Mouse (Mus musculus) kidney, embryonic 15.5 days (tissue): ENCODE data around the gene BC005624. TPM values are rescaled to one million over a fixed set of nuclear protein-coding genes. Genes with fewer than 3 reads are reported as not detected.

Experiments used
- ATAC-seq: fragments of 200-750 bp; cut with Nextera tagmentation; replicated peaks from 2 replicates; pipeline ENCODE4 v1.8.0; 2017; ENCODE audit warnings: moderate TSS enrichment; ENCODE audit not compliant: low FRiP score
- H3K27ac ChIP-seq: fragments of 300-500 bp; sonication (generic); 2 replicates; pipeline ENCODE4 v1.5.1; 2015; ENCODE audit warnings: mild to moderate bottlenecking, inconsistent platforms
- H3K27me3 ChIP-seq: fragments of 300-500 bp; sonication (generic); 2 replicates; pipeline ENCODE4 v1.6.1; 2015; ENCODE audit warnings: inconsistent platforms
- H3K36me3 ChIP-seq: fragments of 300-500 bp; sonication (generic); 2 replicates; pipeline ENCODE4 v1.6.1; 2015; ENCODE audit warnings: inconsistent platforms
- H3K4me1 ChIP-seq: fragments of 300-500 bp; sonication (generic); 2 replicates; pipeline ENCODE4 v1.6.1; 2015; ENCODE audit warnings: inconsistent platforms
- H3K4me2 ChIP-seq: fragments of 300-500 bp; sonication (generic); 2 replicates; pipeline ENCODE4 v1.6.1; 2015; ENCODE audit warnings: moderate library complexity, mild to moderate bottlenecking, inconsistent platforms
- H3K4me3 ChIP-seq: fragments of 300-500 bp; sonication (generic); replicated peaks from 2 replicates; pipeline ENCODE4 v1.5.1; 2015; ENCODE audit warnings: mild to moderate bottlenecking, inconsistent platforms
- H3K9ac ChIP-seq: fragments of 300-500 bp; sonication (generic); 2 replicates; pipeline ENCODE4 v1.6.1; 2015; ENCODE audit warnings: mild to moderate bottlenecking, inconsistent platforms
- H3K9me3 ChIP-seq: fragments of 300-500 bp; sonication (generic); replicated peaks from 2 replicates; pipeline ENCODE4 v1.6.1; 2016; ENCODE audit warnings: inconsistent platforms
- WGBS: fragments of 180-500 bp; shearing (Covaris S2); methylation state at CpG from one replicate; pipeline ENCODE4 v1.1.7; 2015; ENCODE audit warnings: mixed read lengths; 5-methylcytosine and 5-hydroxymethylcytosine counted together
- polyA plus RNA-seq: library from polyadenylated mRNA; unstranded; fragments of >200 nt; fragmentation: Nextera tagmentation; extraction: Ambion mirVana; gene quantifications from 2 replicates; pipeline ENCODE4 v1.2.1, GENCODE M21; 2015

The BC005624 gene
- polyA plus RNA-seq, result 55.2 and 60.5 TPM in 2 replicates

DNA sequence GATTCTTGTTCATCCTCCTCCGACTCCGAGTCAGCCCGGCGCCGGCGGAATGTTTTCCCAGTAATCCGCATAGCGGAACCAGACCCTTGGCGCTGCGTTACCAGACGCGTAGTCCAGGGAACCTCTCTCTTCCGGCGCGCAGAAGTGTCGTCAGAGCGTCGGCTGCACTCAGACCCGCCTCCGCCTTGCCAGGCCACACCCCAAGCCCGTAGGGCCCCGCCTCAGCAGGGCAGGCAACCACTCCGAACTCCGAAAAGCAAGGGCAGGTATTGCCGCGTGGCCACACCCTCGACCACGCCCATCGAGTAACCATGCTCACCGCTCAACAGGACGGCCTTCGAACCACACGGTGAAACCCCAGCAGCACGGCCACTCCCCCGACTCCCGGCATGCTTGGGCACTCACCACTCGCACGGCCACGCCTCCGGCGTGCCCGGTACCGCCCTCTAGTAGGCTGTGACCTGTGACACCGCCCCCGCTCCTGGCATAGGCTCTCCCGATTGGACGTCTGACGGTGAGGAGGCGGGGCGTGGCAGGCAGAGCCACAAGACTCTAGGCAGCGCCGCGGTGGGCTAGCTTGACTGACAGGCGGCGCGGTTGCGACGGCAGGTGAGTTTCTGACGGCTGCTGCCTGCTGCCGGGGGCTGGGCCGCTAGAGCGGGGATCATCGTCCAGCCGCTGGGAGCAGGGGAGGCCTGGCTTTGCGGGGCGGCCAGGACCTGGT is at the start of gene BC005624, which contains the start of gene Usp20:
Gene BC005624, minus strand, starts transcription at position 412 of the 724 bp plus-strand sequence.
Gene Usp20, plus strand, starts transcription at position 490 of the 724 bp plus-strand sequence.
- peak within 1 kb of the TSS; percentile 82 for H3K4me3 ChIP-seq
- peak within 1 kb of the TSS; percentile 68 for H3K9ac ChIP-seq
- WGBS, result under 1% methylated on average over 66 of the region's 66 CpGs
- peaks cover 30% of the 10 kb centered on the region for H3K36me3 ChIP-seq
- H3K27ac ChIP-seq, result peak within 1 kb of the TSS; percentile 77
- peak; percentile 98 for ATAC-seq
- H3K9me3 ChIP-seq, result no peaks in the 10 kb centered on the region
- peaks cover 33% of the 10 kb centered on the region for H3K4me1 ChIP-seq
- H3K4me2 ChIP-seq, result peak within 1 kb of the TSS; percentile 84
- H3K27me3 ChIP-seq, result no peaks in the 10 kb centered on the region

DNA sequence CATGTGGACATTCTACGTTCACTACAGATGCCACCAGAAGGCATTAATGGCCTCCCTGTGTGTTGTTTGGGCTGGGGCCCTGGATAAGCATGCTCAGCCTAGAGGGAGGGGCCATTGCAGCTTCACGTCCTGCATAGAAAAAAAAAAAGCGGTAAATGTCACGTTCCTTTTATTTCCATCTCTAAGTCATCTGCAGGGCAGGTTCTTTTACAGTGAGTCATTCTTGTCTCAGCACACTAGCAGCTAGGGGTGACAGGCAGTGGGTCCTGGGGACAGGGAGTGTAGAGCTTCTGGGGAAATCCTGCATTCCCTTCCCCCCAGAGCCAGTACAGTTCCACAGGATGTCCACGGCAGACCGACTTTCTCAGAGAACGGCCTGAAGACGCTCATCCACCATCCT is 44.6 kb upstream of the BC005624 start:
- peak overlapping the region; percentile 51 for H3K27ac ChIP-seq
- no peaks in the 10 kb centered on the region for H3K9me3 ChIP-seq
- no peak for ATAC-seq
- H3K36me3 ChIP-seq, result peaks cover 38% of the 10 kb centered on the region
- no peak overlapping the region for H3K4me3 ChIP-seq
- H3K4me1 ChIP-seq, result peaks cover 26% of the 10 kb centered on the region
- no peak overlapping the region for H3K4me2 ChIP-seq
- 0 out of 2 replicates have a peak overlapping the region, but pooled peaks have one; percentile 4 for H3K9ac ChIP-seq
- no peaks in the 10 kb centered on the region for H3K27me3 ChIP-seq
- WGBS, result 52% methylated on average over 8 of the region's 8 CpGs

DNA sequence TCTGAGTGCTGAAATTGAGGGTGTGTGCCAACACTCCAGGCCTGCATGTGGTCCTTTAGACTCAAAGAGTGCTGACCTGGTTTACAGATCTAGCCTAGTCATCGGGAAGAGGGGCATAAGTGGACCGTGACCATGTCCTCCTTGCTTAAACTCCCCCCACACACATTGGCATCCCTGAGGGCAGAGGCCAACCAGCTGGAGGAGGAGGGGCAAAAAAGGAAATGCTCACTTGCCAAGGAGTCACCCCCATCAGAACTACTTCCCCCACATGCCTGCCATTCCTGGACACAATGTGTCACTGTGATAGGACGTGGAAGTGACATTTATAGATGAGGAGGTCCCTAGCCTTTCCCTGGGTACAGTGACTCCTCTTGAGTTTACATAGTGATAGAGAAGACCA is 43.5 kb upstream of the BC005624 start:
- H3K4me1 ChIP-seq, result peaks cover 26% of the 10 kb centered on the region
- no peak overlapping the region for H3K9ac ChIP-seq
- peaks cover 38% of the 10 kb centered on the region for H3K36me3 ChIP-seq
- peak; percentile 72; the same call in 1 of the 2 replicates for ATAC-seq
- H3K27ac ChIP-seq, result peak overlapping the region; percentile 51; the same call in 1 of the 2 replicates
- H3K4me3 ChIP-seq, result no peak overlapping the region
- H3K27me3 ChIP-seq, result no peaks in the 10 kb centered on the region
- H3K9me3 ChIP-seq, result no peaks in the 10 kb centered on the region
- 33% methylated on average over 3 of the region's 3 CpGs for WGBS
- no peak overlapping the region for H3K4me2 ChIP-seq

DNA sequence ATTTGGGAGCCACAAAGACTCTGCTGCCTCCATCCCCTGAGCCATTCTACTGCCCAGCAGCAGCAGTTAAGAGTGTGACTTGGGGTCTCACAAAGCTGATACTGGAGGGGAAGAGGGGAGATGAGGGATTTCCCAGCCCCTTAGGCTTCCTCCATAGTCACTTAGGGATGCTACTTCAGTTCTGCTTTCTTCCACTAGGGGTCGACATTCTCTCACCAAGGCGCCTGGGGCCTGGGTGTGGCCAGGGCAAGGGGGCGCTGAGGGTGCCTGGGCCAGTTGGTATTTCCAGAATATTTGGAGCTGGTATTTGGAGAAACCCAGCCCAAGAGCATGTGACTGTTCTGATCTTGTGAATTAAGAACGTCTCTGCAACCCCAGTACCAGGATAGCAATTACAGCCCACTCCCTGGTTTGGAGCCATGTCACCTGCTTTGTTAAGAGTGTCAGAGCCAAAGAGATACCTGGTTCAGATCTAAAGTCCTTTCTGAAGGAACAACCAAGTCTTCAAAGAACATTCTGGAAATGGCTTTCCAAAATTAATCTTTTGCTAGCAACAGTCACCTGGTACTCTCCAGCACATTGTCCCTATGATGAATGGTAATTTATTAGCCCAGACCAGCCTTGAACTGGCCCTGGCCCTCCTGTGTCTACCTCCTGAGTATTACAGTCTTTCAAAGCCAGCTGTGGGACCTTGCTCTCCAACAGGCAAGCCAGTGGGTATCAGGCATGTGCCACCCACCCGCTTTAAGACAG is 42.8 kb upstream of the BC005624 start:
- WGBS, result 34% methylated on average over 5 of the region's 5 CpGs
- Histone ChIP-seq H3K4me2 (no peak overlapping the region), H3K36me3 (peaks cover 38% of the 10 kb centered on the region), H3K9ac (no peak overlapping the region), H3K4me1 (peaks cover 26% of the 10 kb centered on the region), H3K9me3 (no peaks in the 10 kb centered on the region), H3K4me3 (no peak overlapping the region), H3K27ac (peak overlapping the region; percentile 51; the same call in 1 of the 2 replicates), H3K27me3 (no peaks in the 10 kb centered on the region)
- no peak for ATAC-seq

DNA sequence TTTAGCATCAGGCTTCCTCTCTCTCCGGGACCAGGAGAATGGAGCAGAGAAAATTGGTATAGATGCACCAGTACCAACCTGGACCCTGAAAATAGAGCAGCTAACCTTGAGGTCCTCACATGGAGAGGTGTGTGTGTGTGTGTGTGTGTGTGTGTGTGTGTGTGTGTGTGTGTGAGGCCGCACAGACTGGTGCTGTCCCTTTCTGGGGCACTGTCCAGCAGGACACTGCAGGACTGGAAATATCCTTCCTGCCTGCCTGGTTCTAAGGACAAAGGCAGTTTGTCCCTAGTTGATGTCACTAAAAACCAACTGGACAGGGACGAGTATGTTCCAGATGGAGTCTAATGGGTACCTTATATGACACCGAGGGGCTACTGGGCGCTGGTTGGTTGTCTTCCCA is 41.9 kb upstream of the BC005624 start:
- H3K36me3 ChIP-seq, result peaks cover 42% of the 10 kb centered on the region
- H3K4me2 ChIP-seq, result no peak overlapping the region
- no peaks in the 10 kb centered on the region for H3K9me3 ChIP-seq
- H3K4me3 ChIP-seq, result no peak overlapping the region
- H3K27ac ChIP-seq, result no peak overlapping the region
- WGBS, result 77% methylated on average over 5 of the region's 5 CpGs
- H3K4me1 ChIP-seq, result peaks cover 26% of the 10 kb centered on the region
- H3K27me3 ChIP-seq, result no peaks in the 10 kb centered on the region
- no peak overlapping the region for H3K9ac ChIP-seq
- no peak for ATAC-seq

DNA sequence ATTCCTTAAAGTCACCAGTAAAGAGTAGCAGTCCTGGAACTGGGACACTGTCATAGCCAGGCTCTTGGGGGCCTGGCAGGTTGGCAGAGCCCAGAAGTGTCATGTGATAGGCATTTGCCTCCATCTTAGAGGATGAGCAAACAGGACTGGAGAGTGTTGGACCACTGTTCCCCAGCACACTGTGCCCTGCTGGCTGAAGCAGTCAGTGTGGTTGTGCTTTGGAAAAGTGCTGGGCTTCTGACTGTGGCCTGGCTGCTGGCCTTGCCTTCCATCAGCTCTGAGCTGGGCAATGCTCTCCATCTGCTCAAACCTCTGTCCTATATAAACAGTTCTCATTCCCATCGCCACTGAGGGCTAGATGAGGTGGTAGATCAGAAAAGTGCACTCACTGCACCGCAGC is 38.2 kb upstream of the BC005624 start:
- peaks cover 54% of the 10 kb centered on the region for H3K36me3 ChIP-seq
- H3K4me1 ChIP-seq, result peaks cover 2% of the 10 kb centered on the region
- no peak overlapping the region for H3K9ac ChIP-seq
- no peak overlapping the region for H3K27ac ChIP-seq
- WGBS, result 92% methylated on average over 2 of the region's 2 CpGs
- H3K27me3 ChIP-seq, result no peaks in the 10 kb centered on the region
- no peak for ATAC-seq
- no peak overlapping the region for H3K4me2 ChIP-seq
- H3K9me3 ChIP-seq, result no peaks in the 10 kb centered on the region
- no peak overlapping the region for H3K4me3 ChIP-seq

DNA sequence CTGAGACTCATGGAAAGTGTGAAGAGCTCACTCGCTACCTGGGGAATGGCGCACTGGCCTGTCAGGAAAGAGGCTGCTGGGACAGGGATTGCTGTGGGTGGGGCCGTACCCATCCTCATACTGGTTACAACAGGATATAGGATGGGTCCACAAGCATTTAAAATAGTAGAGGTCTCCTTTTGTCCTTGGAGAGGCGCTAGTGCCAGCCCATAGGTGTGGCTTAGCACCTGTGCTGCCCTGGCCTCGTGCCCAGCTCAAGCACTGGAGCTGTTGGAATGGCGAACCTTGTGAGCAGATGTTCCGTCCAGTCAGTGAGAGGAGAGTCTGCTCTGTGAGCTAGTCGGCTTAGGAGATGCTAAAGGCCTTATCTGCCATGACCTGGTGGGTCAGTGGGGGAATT is 37.0 kb upstream of the BC005624 start:
- no peaks in the 10 kb centered on the region for H3K4me1 ChIP-seq
- no peaks in the 10 kb centered on the region for H3K27me3 ChIP-seq
- H3K9me3 ChIP-seq, result no peaks in the 10 kb centered on the region
- no peak overlapping the region for H3K4me2 ChIP-seq
- no peak overlapping the region for H3K27ac ChIP-seq
- WGBS, result 87% methylated on average over 8 of the region's 8 CpGs
- no peak overlapping the region for H3K9ac ChIP-seq
- no peak overlapping the region for H3K4me3 ChIP-seq
- H3K36me3 ChIP-seq, result peaks cover 54% of the 10 kb centered on the region
- no peak for ATAC-seq

DNA sequence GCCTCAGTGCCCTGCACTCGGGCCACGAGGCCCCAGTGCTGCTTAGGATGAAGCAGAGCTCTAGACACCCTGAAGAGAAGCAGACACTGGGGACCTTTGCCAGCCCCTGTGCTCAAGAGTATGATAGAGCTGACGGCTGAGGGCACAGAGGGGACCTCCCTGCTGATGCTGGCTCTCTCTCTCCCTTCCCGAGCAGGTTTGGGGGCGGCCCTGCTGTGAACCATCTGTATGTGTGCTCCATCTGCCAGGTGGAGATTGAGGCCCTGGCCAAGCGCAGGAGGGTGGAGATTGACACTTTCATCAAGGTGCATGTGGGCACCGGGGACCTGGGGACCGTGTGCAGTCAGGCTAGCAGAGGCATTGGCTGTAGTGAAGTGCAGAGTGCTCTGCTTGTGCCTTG is 36.5 kb upstream of the BC005624 start:
- no peak for ATAC-seq
- peaks cover 54% of the 10 kb centered on the region for H3K36me3 ChIP-seq
- H3K27ac ChIP-seq, result no peak overlapping the region
- H3K9me3 ChIP-seq, result no peaks in the 10 kb centered on the region
- H3K9ac ChIP-seq, result no peak overlapping the region
- no peaks in the 10 kb centered on the region for H3K27me3 ChIP-seq
- H3K4me2 ChIP-seq, result no peak overlapping the region
- H3K4me3 ChIP-seq, result no peak overlapping the region
- H3K4me1 ChIP-seq, result no peaks in the 10 kb centered on the region
- WGBS, result 88% methylated on average over 8 of the region's 8 CpGs

DNA sequence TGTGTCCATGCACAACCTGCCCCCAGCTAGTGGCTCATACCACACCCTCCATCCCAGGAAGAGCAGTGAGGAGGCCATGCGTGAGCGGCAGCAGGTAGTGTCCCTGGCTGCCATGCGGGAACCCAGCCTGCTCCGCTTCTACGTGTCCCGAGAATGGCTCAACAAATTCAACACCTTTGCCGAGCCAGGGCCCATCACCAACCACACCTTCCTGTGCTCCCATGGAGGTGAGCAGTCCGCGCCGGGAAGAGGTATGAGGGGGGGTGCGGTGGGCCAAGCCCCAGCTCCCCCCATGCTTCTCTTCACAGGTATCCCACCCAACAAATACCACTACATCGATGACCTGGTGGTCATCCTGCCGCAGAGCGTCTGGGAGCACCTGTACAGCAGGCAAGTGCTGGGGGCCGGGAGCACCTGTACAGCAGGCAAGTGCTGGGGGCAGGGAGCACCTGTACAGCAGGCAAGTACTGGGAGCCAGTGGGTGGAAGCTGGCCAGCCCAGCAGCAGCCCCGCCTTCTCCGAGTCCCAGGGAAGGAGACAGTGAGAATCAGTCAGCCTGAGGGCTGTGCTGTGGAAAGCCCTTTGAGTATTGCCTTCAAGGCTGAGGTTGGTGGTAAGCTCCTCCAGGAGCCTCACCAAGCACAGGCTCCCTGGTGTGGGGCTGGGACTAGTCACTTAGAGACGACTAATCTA is 35.8 kb upstream of the BC005624 start:
- H3K27ac ChIP-seq, result no peak overlapping the region
- 94% methylated on average over 18 of the region's 18 CpGs for WGBS
- H3K27me3 ChIP-seq, result no peaks in the 10 kb centered on the region
- H3K4me2 ChIP-seq, result no peak overlapping the region
- no peaks in the 10 kb centered on the region for H3K4me1 ChIP-seq
- no peak for ATAC-seq
- peaks cover 54% of the 10 kb centered on the region for H3K36me3 ChIP-seq
- no peak overlapping the region for H3K9ac ChIP-seq
- H3K9me3 ChIP-seq, result no peaks in the 10 kb centered on the region
- no peak overlapping the region for H3K4me3 ChIP-seq

DNA sequence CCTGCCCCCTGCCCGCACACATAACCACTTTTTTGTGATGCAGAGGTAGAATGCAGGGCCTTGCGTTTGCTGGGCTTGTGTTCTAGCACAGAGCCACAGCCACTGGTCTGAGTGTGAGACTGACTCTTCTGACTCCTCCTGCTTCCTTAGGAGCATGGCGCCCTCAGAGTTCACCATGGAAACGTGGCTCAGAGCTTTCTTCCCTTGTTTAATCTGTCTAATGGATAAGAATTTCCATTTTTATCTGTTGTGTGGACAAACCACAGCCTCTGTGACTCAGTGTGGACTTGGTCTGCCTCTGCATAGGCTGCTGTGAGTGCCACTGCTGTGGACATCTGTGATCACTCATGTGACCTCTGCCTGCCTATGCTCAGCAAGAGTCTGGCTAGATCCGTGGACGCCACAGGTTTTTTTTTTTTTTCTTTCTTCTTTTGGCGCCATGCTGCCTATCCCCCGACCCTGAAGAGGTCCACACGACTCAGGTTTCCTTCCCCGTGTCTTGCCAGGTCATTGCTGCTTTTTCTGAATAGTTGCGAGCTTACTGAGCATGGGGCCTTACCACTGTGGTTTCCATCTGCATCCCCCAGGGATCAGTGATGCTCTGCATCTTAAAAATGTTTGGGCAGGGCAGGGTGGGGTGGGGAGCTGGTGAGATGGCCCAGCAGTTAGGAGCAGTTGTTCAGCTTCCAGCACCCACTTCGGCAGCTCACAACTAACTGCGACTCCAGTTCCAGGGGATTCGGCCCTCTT is 31.5 kb upstream of the BC005624 start:
- ATAC-seq, result no peak
- no peak overlapping the region for H3K4me2 ChIP-seq
- H3K36me3 ChIP-seq, result peaks cover 37% of the 10 kb centered on the region
- no peak overlapping the region for H3K27ac ChIP-seq
- no peaks in the 10 kb centered on the region for H3K27me3 ChIP-seq
- H3K9ac ChIP-seq, result no peak overlapping the region
- H3K4me1 ChIP-seq, result no peaks in the 10 kb centered on the region
- WGBS, result 70% methylated on average over 14 of the region's 14 CpGs
- no peaks in the 10 kb centered on the region for H3K9me3 ChIP-seq
- no peak overlapping the region for H3K4me3 ChIP-seq

DNA sequence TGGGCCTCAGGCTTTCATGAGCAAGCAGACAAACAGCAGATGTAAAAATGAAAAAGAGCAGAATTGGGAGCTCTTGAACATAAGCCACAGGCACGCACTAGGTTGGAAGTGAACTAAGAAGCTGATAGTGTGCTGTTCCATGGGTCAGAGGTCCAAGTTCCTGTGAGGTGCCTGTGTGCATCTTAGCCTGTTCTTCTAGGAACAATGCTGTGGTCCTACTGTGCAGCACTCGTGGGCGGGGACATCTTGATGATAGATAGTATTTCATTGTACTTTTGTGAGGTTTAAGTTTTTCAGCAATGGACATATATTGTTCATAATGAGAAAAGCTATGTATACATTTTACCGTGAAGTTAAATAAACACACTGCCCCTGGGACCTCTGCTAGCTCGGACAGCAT is 25.2 kb upstream of the BC005624 start:
- Histone ChIP-seq H3K4me2 (no peak overlapping the region), H3K4me1 (no peaks in the 10 kb centered on the region), H3K9me3 (no peaks in the 10 kb centered on the region), H3K27ac (no peak overlapping the region), H3K4me3 (no peak overlapping the region), H3K27me3 (no peaks in the 10 kb centered on the region), H3K36me3 (peaks cover 47% of the 10 kb centered on the region; the same call in 1 of the 2 replicates), H3K9ac (no peak overlapping the region)
- no peak for ATAC-seq
- 91% methylated on average over 5 of the region's 5 CpGs for WGBS
